Mouse (Mus musculus) splenic B cell, adult 2 months (primary cell): ENCODE results near the gene Uqcr10.

Experiments
- DNase-seq: peaks from one replicate; pipeline ENCODE4 v3.0.0-alpha.2; 2011; ENCODE audit warnings: low read depth, low spot score
- H3K27me3 ChIP-seq: 2 replicates; pipeline ENCODE4 v1.6.1; 2012; ENCODE audit warnings: mild to moderate bottlenecking, low read length, moderate library complexity, mixed read lengths; ENCODE audit not compliant: control insufficient read depth, poor library complexity, insufficient read depth, severe bottlenecking
- H3K36me3 ChIP-seq: 2 replicates; pipeline ENCODE4 v1.6.1; 2012; ENCODE audit warnings: mild to moderate bottlenecking, low read length, moderate library complexity, mixed read lengths; ENCODE audit not compliant: control insufficient read depth, poor library complexity, insufficient read depth, severe bottlenecking

Uqcr10 gene

DNA sequence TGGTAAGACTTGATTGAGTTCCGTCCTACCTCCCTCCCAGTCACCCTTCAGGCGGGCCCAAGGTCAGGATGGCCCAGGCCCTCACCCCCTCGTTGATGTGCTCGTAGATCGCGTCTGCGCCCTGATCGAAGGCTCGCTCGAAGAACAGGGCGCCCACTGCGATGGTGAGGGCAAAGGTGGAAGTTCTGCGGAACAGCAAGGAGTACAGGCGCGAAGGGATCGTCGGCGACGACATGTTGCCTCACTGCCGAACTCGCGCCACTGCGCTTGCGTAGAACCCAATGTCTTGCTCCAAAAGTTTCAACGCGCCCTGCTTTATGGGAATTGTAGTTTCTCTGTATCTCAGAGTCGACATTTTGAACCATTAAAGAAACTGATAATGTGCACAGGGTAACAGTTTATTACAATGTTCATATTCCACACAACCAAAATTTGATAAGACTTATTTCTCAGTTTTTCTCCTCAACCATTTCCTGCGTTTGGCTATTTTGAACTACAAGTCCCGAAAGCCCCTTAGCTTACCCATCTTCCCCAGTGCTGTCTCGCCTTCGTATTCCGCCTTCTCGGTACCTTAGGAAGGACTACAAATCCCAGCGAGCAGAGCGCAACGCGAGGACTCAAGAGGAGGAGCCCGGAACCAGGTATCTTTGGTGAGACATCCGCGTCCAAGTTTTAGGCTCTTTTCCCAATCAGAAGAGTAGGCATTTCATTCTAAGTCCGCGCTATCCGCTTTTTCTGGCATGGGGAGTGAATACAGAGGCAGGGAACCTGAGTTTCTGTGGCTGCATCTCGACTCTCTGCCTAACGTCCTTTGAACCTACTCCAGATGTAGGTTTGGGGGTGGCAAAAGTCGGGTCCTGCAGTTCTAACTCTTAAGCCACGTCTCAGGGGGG is at the start of gene Uqcr10, which contains the start of gene Zmat5:
TSS of gene Uqcr10 (minus strand) at position 271 of the 893 bp plus-strand sequence.
TSS of gene Zmat5 (plus strand) at position 607 of the 893 bp plus-strand sequence.
- DNase-seq, result peak; percentile 97
- no peaks in the 10 kb centered on the region for H3K27me3 ChIP-seq
- H3K36me3 ChIP-seq, result no peaks in the 10 kb centered on the region

- no peak for DNase-seq
- no peaks in the 10 kb centered on the region for H3K36me3 ChIP-seq
- 0 out of 2 replicates have a peak, but pooled peaks cover 1% of the 10 kb centered on the region for H3K27me3 ChIP-seq
Measured at GRCm38 (mm10) chr11:4752836-4753235, 48.7 kb upstream of the Uqcr10 start.

- DNase-seq, result peak; percentile 37
- H3K36me3 ChIP-seq, result no peaks in the 10 kb centered on the region
- peaks cover 1% of the 10 kb centered on the region; the same call in 1 of the 2 replicates for H3K27me3 ChIP-seq
Measured at GRCm38 (mm10) chr11:4750263-4750662, 46.1 kb upstream of the Uqcr10 start.

GRCm38 (mm10) chr11:4747285-4747684 is 43.1 kb upstream of the Uqcr10 start:
- no peak for DNase-seq
- Histone ChIP-seq H3K27me3 (peaks cover 1% of the 10 kb centered on the region; the same call in 1 of the 2 replicates), H3K36me3 (no peaks in the 10 kb centered on the region)

DNA sequence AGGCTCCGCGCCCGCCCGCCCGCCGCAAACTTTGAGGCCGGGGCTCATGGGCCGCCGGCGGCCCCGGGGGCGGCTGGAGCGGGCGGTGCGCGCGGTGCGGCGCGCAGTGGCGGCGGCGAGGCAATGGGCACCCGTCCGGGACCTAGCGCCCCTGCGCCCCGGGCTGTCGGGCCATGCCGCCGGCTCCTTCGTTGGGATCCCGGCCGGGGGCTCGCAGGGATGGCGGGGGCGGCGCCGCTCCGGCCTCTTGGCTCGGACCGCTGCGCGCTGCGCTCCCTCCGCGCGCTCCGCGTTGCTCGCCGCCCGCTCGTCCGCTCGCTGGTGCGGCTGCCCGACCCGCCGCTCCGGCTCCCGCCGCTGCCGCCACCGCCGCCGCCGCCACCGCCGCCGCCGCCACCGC is 42.6 kb upstream of the Uqcr10 start, which contains the start of gene Cabp7:
TSS of gene Cabp7 (minus strand) at position 46 of the 400 bp plus-strand sequence.
- no peaks in the 10 kb centered on the region for H3K36me3 ChIP-seq
- no peak for DNase-seq
- H3K27me3 ChIP-seq, result peaks cover 1% of the 10 kb centered on the region; the same call in 1 of the 2 replicates

DNA sequence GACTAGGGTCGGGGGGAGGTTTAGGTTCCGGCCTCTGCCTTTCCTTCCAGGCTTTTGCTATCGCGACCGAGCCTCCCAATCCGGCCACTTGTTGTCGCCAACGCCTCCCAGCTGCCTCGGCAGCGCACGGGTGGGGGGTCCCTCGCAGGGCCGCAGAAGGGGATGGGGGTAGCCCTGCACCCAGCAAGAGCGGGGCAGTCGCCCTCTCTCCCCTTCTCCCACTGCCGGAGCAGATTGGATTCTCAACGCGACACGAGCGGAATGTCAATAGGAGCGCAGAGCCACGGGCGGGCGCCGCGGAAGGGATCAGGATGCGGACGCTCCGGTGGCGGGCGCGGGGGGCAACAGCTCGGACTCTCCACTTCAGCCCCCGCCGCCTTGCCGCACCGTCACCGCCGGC is 41.8 kb upstream of the Uqcr10 start:
- DNase-seq, result no peak

GRCm38 (mm10) chr11:4744691-4745090 is 40.5 kb upstream of the Uqcr10 start:
- DNase-seq, result no peak
- Histone ChIP-seq H3K27me3 (peaks cover 1% of the 10 kb centered on the region; the same call in 1 of the 2 replicates), H3K36me3 (no peaks in the 10 kb centered on the region)

More for the DNA sequence above, 41.8 kb upstream of the Uqcr10 start:
- Histone ChIP-seq H3K27me3 (peaks cover 1% of the 10 kb centered on the region; the same call in 1 of the 2 replicates), H3K36me3 (no peaks in the 10 kb centered on the region)

DNA sequence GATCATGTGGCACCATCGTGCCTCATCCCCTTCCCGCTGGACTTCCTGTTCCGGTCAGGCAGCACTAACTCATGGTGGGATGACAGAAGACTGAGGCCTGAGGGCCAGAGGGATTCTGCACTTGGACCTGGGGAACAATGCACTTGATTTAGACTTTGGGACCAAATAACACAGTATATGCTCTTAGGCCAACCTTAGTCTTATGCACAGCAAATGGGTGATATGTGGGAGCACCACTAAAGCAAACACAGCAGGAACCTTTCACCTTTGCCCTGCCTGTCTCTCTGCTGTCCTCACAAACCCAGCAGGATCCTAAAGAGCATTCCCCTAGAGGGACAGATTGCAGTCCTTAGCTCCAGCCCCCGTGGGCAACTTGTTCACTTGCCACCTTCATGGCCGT is 36.6 kb upstream of the Uqcr10 start:
- no peaks in the 10 kb centered on the region; the same call in 1 of the 2 replicates for H3K27me3 ChIP-seq
- DNase-seq, result no peak
- H3K36me3 ChIP-seq, result peaks cover 4% of the 10 kb centered on the region; the same call in 1 of the 2 replicates

DNA sequence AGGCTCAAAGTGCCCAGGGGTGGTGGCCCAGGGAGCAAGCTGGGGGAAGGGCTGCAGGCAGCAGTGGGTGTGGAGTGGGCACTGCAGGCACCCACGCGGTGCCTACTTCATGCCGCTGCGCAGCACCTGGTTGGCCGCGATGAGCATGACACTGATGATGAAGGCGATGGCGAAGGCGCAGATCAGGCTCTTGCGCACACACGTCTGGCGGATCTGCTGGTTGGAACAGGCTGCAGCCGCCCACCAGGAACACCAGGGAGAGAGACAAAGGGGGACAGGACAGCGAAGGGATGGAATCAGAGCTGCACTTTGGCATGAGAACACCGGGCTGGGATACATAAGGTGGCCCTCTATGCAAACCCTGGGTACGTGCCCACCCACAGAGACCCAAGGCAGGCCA is 34.6 kb upstream of the Uqcr10 start:
- H3K27me3 ChIP-seq, result no peaks in the 10 kb centered on the region; the same call in 1 of the 2 replicates
- DNase-seq, result no peak
- peaks cover 8% of the 10 kb centered on the region for H3K36me3 ChIP-seq

- DNase-seq, result no peak
- Histone ChIP-seq H3K27me3 (no peaks in the 10 kb centered on the region), H3K36me3 (peaks cover 9% of the 10 kb centered on the region)
Measured at GRCm38 (mm10) chr11:4737682-4738081, 33.5 kb upstream of the Uqcr10 start.

DNA sequence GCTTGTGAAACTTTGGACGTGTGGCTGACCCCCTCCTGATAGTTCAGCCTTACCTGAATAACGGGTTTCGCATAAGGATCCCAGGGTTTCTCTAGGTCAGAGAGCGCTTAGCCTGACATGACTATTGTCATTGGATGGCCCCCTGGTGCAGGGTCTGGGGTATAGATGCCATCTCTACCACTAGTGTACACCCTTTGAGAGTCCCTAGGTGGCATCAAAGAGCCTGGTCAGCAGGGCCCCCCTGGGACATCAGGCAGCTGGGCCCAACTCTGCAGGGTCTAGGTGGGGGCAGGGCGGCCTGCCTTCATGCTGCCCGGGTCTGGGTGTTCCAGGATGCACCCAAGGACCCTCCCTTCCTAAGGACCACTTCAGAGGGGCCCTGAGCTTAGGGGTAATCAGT is 32.2 kb upstream of the Uqcr10 start:
- Histone ChIP-seq H3K27me3 (no peaks in the 10 kb centered on the region), H3K36me3 (peaks cover 9% of the 10 kb centered on the region)
- no peak for DNase-seq

DNA sequence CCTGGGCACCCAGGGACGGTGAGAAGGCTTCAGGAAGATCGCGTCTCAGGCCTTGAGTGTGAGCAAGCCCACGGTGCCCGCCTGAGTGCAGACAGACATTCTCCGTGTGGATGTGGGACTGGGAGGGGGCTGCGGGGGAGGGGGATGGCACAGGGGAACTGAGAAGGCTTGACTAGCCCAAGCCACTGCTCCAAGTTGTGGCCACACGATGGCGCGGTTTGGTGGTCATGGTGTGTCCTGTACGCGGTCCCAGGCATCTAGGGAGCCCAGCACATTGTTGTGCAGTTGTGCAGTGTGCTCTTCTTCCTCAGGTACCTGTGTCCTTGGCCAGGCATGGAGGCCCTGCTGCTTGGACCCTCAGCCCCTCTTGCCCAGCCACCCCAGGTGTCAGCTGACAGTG is 30.0 kb upstream of the Uqcr10 start:
- no peak for DNase-seq
- no peaks in the 10 kb centered on the region for H3K27me3 ChIP-seq
- H3K36me3 ChIP-seq, result peaks cover 9% of the 10 kb centered on the region

- H3K36me3 ChIP-seq, result peaks cover 7% of the 10 kb centered on the region; the same call in 1 of the 2 replicates
Measured at GRCm38 (mm10) chr11:4731781-4732180, 27.6 kb upstream of the Uqcr10 start.

GRCm38 (mm10) chr11:4730913-4731312 is 26.8 kb upstream of the Uqcr10 start:
- H3K27me3 ChIP-seq, result no peaks in the 10 kb centered on the region
- DNase-seq, result no peak

More at GRCm38 (mm10) chr11:4731781-4732180, 27.6 kb upstream of the Uqcr10 start:
- no peak for DNase-seq
- no peaks in the 10 kb centered on the region for H3K27me3 ChIP-seq

GRCm38 (mm10) chr11:4730096-4730495 is 26.0 kb upstream of the Uqcr10 start:
- no peak for DNase-seq
- peaks cover 7% of the 10 kb centered on the region; the same call in 1 of the 2 replicates for H3K36me3 ChIP-seq
- H3K27me3 ChIP-seq, result no peaks in the 10 kb centered on the region

More at GRCm38 (mm10) chr11:4730913-4731312, 26.8 kb upstream of the Uqcr10 start:
- H3K36me3 ChIP-seq, result peaks cover 7% of the 10 kb centered on the region; the same call in 1 of the 2 replicates
